Mouse (Mus musculus) forebrain, embryonic 13.5 days (tissue): ENCODE data around the gene Defb33. TPM values are rescaled to one million over a fixed set of nuclear protein-coding genes. Genes with fewer than 3 reads are reported as not detected.

ENCODE experiments used
- ATAC-seq: fragments of 200-750 bp; cut with Nextera tagmentation; 2 replicates; pipeline ENCODE4 v1.8.0; 2017
- H3K27ac ChIP-seq: fragments of 300-500 bp; sonication (generic); 2 replicates; pipeline ENCODE4 v1.5.1; 2015; ENCODE audit warnings: inconsistent platforms, mild to moderate bottlenecking, moderate library complexity
- H3K27me3 ChIP-seq: fragments of 300-500 bp; sonication (generic); 2 replicates; pipeline ENCODE4 v1.6.1; 2015; ENCODE audit warnings: mild to moderate bottlenecking, inconsistent platforms
- H3K36me3 ChIP-seq: fragments of 300-500 bp; sonication (generic); 2 replicates; pipeline ENCODE4 v1.6.1; 2015; ENCODE audit warnings: mild to moderate bottlenecking, inconsistent platforms; ENCODE audit not compliant: poor library complexity, severe bottlenecking
- H3K4me1 ChIP-seq: fragments of 300-500 bp; sonication (generic); 2 replicates; pipeline ENCODE4 v1.6.1; 2015; ENCODE audit warnings: inconsistent platforms
- H3K4me2 ChIP-seq: fragments of 300-500 bp; sonication (generic); 2 replicates; pipeline ENCODE4 v1.6.1; 2015; ENCODE audit warnings: inconsistent platforms, mild to moderate bottlenecking, moderate library complexity
- H3K4me3 ChIP-seq: fragments of 300-500 bp; sonication (generic); 2 replicates; pipeline ENCODE4 v1.5.1; 2015; ENCODE audit warnings: mild to moderate bottlenecking, inconsistent platforms
- H3K9ac ChIP-seq: fragments of 300-500 bp; sonication (generic); 2 replicates; pipeline ENCODE4 v1.6.1; 2015; ENCODE audit warnings: mild to moderate bottlenecking, inconsistent platforms
- H3K9me3 ChIP-seq: fragments of 300-500 bp; sonication (generic); replicated peaks from 2 replicates; pipeline ENCODE4 v1.6.1; 2016; ENCODE audit warnings: inconsistent platforms
- WGBS: fragments of 180-500 bp; shearing (Covaris S2); methylation state at CpG from one replicate; pipeline ENCODE4 v1.1.7; 2015; 5-methylcytosine and 5-hydroxymethylcytosine counted together
- polyA plus RNA-seq: library from polyadenylated mRNA; unstranded; fragments of >200 nt; fragmentation: Nextera tagmentation; extraction: Ambion mirVana; gene quantifications from 2 replicates; pipeline ENCODE4 v1.2.1, GENCODE M21; 2015

Defb33 gene
- not detected in 2 replicates for polyA plus RNA-seq

- ATAC-seq: no peak
- no peaks in the 10 kb centered on the region for H3K27me3 ChIP-seq
- H3K4me1 ChIP-seq: no peaks in the 10 kb centered on the region
- WGBS: 86% methylated on average over 2 of the region's 2 CpGs
- no peak within 1 kb of the TSS for H3K4me3 ChIP-seq
- peaks cover 59% of the 10 kb centered on the region for H3K9me3 ChIP-seq
- H3K36me3 ChIP-seq: no peaks in the 10 kb centered on the region
- H3K4me2 ChIP-seq: no peak within 1 kb of the TSS
- H3K27ac ChIP-seq: no peak within 1 kb of the TSS
- H3K9ac ChIP-seq: no peak within 1 kb of the TSS
These were observed at the start of gene Defb33 for GRCm38 (mm10) chr8:20892369-20892768. Gene Defb33, plus strand, starts transcription at chr8:20892669.

GRCm38 (mm10) chr8:20874608-20875007 is 17.9 kb upstream of the Defb33 start:
- H3K27ac ChIP-seq: no peak overlapping the region
- no peak overlapping the region for H3K9ac ChIP-seq
- WGBS: 56% methylated on average over 6 of the region's 6 CpGs
- H3K27me3 ChIP-seq: no peaks in the 10 kb centered on the region
- H3K4me1 ChIP-seq: no peaks in the 10 kb centered on the region
- peaks cover 31% of the 10 kb centered on the region for H3K9me3 ChIP-seq
- ATAC-seq: no peak
- H3K36me3 ChIP-seq: no peaks in the 10 kb centered on the region
- H3K4me3 ChIP-seq: no peak overlapping the region
- no peak overlapping the region for H3K4me2 ChIP-seq

DNA sequence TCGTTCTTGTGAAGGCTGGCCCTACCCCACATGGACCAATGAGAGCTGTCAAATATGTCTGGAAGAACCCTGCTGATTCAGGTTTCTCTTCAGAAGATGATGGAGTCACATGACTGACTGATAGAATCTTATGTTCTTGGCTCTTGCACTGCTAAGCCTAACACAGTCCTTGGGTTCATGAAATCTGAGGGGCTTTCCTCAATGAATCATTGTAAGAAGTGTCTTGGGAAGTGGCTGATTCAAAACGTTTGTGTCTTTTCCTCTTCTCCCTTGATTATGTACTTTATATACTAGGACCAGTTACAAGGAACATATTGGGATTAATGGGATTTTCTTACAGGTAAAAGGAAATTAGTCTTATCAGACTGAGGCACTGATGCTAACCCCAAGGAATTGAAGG is 10.1 kb downstream of the Defb33 start, which contains the start of gene Gm15056:
Gene Gm15056 (minus strand): TSS at position 101 of the 400 bp plus-strand sequence.
- Histone ChIP-seq H3K4me3 (no peak within 1 kb of the TSS), H3K4me2 (no peak within 1 kb of the TSS), H3K4me1 (no peaks in the 10 kb centered on the region), H3K9ac (no peak within 1 kb of the TSS), H3K36me3 (no peaks in the 10 kb centered on the region), H3K9me3 (peaks cover 55% of the 10 kb centered on the region), H3K27me3 (no peaks in the 10 kb centered on the region), H3K27ac (no peak within 1 kb of the TSS)
- ATAC-seq: no peak
- 52% methylated on average over 2 of the region's 2 CpGs for WGBS

- 89% methylated on average over 2 of the region's 2 CpGs for WGBS
- Histone ChIP-seq H3K4me1 (no peaks in the 10 kb centered on the region), H3K9ac (no peak overlapping the region), H3K4me2 (no peak overlapping the region), H3K27ac (no peak overlapping the region), H3K9me3 (peaks cover 24% of the 10 kb centered on the region), H3K36me3 (no peaks in the 10 kb centered on the region), H3K4me3 (no peak overlapping the region), H3K27me3 (no peaks in the 10 kb centered on the region)
- no peak for ATAC-seq
These were observed 14.7 kb downstream of the Defb33 start for GRCm38 (mm10) chr8:20907119-20907518.

- Histone ChIP-seq H3K27me3 (no peaks in the 10 kb centered on the region), H3K9me3 (peaks cover 21% of the 10 kb centered on the region), H3K4me1 (no peaks in the 10 kb centered on the region), H3K36me3 (no peaks in the 10 kb centered on the region), H3K4me2 (no peak overlapping the region), H3K9ac (no peak overlapping the region), H3K27ac (no peak overlapping the region), H3K4me3 (no peak overlapping the region)
- 65% methylated on average over 2 of the region's 2 CpGs for WGBS
- ATAC-seq: no peak
These were observed 15.8 kb downstream of the Defb33 start for GRCm38 (mm10) chr8:20908256-20908655.

GRCm38 (mm10) chr8:20912288-20912687 is 19.8 kb downstream of the Defb33 start:
- Histone ChIP-seq H3K4me1 (no peaks in the 10 kb centered on the region), H3K9me3 (peaks cover 26% of the 10 kb centered on the region), H3K27ac (no peak overlapping the region), H3K36me3 (no peaks in the 10 kb centered on the region), H3K9ac (no peak overlapping the region), H3K4me3 (no peak overlapping the region), H3K4me2 (no peak overlapping the region), H3K27me3 (no peaks in the 10 kb centered on the region)
- no peak for ATAC-seq
- 85% methylated on average over 1 of the region's 1 CpGs for WGBS

GRCm38 (mm10) chr8:20921971-20922370 is 29.5 kb downstream of the Defb33 start, which contains the start of gene Gm6040:
Gene Gm6040, minus strand, starts transcription at chr8:20922071.
- 75% methylated on average over 3 of the region's 3 CpGs for WGBS
- H3K4me1 ChIP-seq: no peaks in the 10 kb centered on the region
- no peak within 1 kb of the TSS for H3K4me2 ChIP-seq
- H3K4me3 ChIP-seq: no peak within 1 kb of the TSS
- ATAC-seq: no peak
- peaks cover 46% of the 10 kb centered on the region for H3K9me3 ChIP-seq
- no peaks in the 10 kb centered on the region for H3K36me3 ChIP-seq
- no peak within 1 kb of the TSS for H3K9ac ChIP-seq
- H3K27ac ChIP-seq: no peak within 1 kb of the TSS
- no peaks in the 10 kb centered on the region for H3K27me3 ChIP-seq

DNA sequence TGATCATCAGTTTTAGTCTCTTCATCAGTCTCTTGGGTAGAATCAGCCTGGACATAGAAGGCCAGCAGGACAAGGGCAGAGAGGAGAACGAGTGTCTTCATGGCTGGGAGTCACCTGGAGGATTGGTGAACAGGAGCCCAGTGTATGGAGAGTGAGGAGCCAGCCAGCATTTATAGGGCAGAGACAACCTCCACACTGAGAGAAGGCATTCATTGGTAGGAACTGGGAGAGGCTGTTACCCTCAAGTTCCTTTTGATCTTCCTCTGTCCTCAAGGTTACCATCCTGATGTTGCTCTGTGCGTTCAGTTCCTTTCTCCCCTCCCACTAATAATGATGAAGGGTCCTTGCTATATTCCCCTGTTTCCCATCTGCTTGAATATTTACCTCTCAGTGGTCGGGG is 52.1 kb downstream of the Defb33 start, which contains the start of gene AY761185:
Gene AY761185 (minus strand): TSS at position 101 of the 400 bp plus-strand sequence.
- Histone ChIP-seq H3K4me1 (no peaks in the 10 kb centered on the region), H3K4me3 (no peak within 1 kb of the TSS), H3K27me3 (no peaks in the 10 kb centered on the region), H3K9me3 (peaks cover 29% of the 10 kb centered on the region), H3K36me3 (no peaks in the 10 kb centered on the region), H3K27ac (no peak within 1 kb of the TSS), H3K9ac (no peak within 1 kb of the TSS), H3K4me2 (no peak within 1 kb of the TSS)
- WGBS: 73% methylated on average over 3 of the region's 3 CpGs
- ATAC-seq: no peak

Other genes with a start within 250 kb of the Defb33 start
- not detected in 2 replicates for gene Gm15056, start 10.0 kb downstream of the Defb33 start, polyA plus RNA-seq
- gene Gm6040, start 29.4 kb downstream of the Defb33 start, polyA plus RNA-seq: not detected in 2 replicates
- gene AY761185, start 52.0 kb downstream of the Defb33 start, polyA plus RNA-seq: not detected in 2 replicates
- gene Defa21, start 132.9 kb downstream of the Defb33 start, polyA plus RNA-seq: not detected in 2 replicates
- gene Defa23, start 162.4 kb downstream of the Defb33 start, polyA plus RNA-seq: not detected in 2 replicates
- gene Defa35, start 172.4 kb downstream of the Defb33 start, polyA plus RNA-seq: not detected in 2 replicates
- not detected in 2 replicates for gene Defa25, start 191.8 kb downstream of the Defb33 start, polyA plus RNA-seq
- gene Gm14851, start 203.4 kb downstream of the Defb33 start, polyA plus RNA-seq: not detected in 2 replicates
- gene Defa30, start 242.0 kb downstream of the Defb33 start, polyA plus RNA-seq: not detected in 2 replicates